Mouse (Mus musculus) MEL (cell line): ENCODE measurements at regions not wholly inside any gene's neighbourhood (a gene's known extent, or its start where the extent isn't known, plus 50 kb on each side); places are given as distances from the start of the nearest gene placed in this dataset.

Source experiments
- DNase-seq: peaks from one replicate; pipeline ENCODE4 v3.0.0; 2011; ENCODE audit warnings: low read depth, low spot score
- H3K27ac ChIP-seq: 2 replicates; pipeline ENCODE4 v1.5.1; 2012; ENCODE audit warnings: low read depth, mild to moderate bottlenecking, control low read depth, low read length, moderate library complexity; ENCODE audit not compliant: control insufficient read depth
- H3K27me3 ChIP-seq, 2 experiments: fragments of 150-350 bp in 1 of 2; sonication (generic) in 1 of 2; 2 replicates each; pipeline ENCODE4 v1.6.1; 2012; ENCODE audit warnings: low read length in 2 of 2, mild to moderate bottlenecking in 2 of 2, improper control_type of control experiment in 1 of 2, moderate library complexity in 1 of 2; ENCODE audit not compliant: insufficient read depth in 2 of 2, control insufficient read depth in 1 of 2
- H3K36me3 ChIP-seq, 2 experiments: 2 replicates each; pipeline ENCODE4 v1.6.1; 2012 to 2014; ENCODE audit warnings: low read length in 2 of 2, improper control_type of control experiment in 1 of 2, inconsistent platforms in 1 of 2, mild to moderate bottlenecking in 1 of 2; ENCODE audit not compliant: insufficient read depth in 2 of 2, control insufficient read depth in 1 of 2
- H3K4me1 ChIP-seq, 2 experiments: fragments of 150-350 bp in 1 of 2; sonication (generic) in 1 of 2; 2 replicates each; pipeline ENCODE4 v1.6.1; 2012; ENCODE audit warnings: low read length in 2 of 2, improper control_type of control experiment in 1 of 2, mild to moderate bottlenecking in 1 of 2; ENCODE audit not compliant: insufficient read depth in 2 of 2, control insufficient read depth in 1 of 2
- H3K4me3 ChIP-seq, 2 experiments: fragments of 150-350 bp in 1 of 2; sonication (generic) in 1 of 2; 2 replicates each; pipeline ENCODE4 v1.5.1; 2012; ENCODE audit warnings: low read depth in 2 of 2, low read length in 2 of 2, mild to moderate bottlenecking in 2 of 2, moderate library complexity in 2 of 2, control low read depth in 1 of 2, improper control_type of control experiment in 1 of 2; ENCODE audit not compliant: control insufficient read depth in 1 of 2, insufficient read depth in 1 of 2
- H3K79me2 ChIP-seq: 2 replicates; pipeline ENCODE4 v1.6.1; 2012; ENCODE audit warnings: mild to moderate bottlenecking, low read length, moderate library complexity; ENCODE audit not compliant: control insufficient read depth, poor library complexity, insufficient read depth
- H3K9ac ChIP-seq: 2 replicates; pipeline ENCODE4 v1.6.1; 2012; ENCODE audit warnings: low read depth, mild to moderate bottlenecking, control low read depth, low read length, moderate library complexity; ENCODE audit not compliant: control insufficient read depth, poor library complexity, severe bottlenecking
- H3K9me3 ChIP-seq: fragments of 150-350 bp; sonication (generic); replicated peaks from 2 replicates; pipeline ENCODE4 v1.6.1; 2012; ENCODE audit warnings: mild to moderate bottlenecking, low read length, improper control_type of control experiment, moderate library complexity; ENCODE audit not compliant: insufficient read depth
- BHLHE40 ChIP-seq: IDR thresholded peaks from 2 replicates; pipeline ENCODE4 v1.6.1; 2012; ENCODE audit warnings: low read depth, mild to moderate bottlenecking, inconsistent platforms, low read length, improper control_type of control experiment, borderline replicate concordance
- CHD2 ChIP-seq: IDR thresholded peaks from 2 replicates; pipeline ENCODE4 v1.6.1; 2011; ENCODE audit warnings: low read length, improper control_type of control experiment
- ELF1 ChIP-seq: IDR thresholded peaks from 2 replicates; pipeline ENCODE4 v1.6.1; 2014; ENCODE audit warnings: low read depth, mild to moderate bottlenecking, inconsistent platforms, low read length, improper control_type of control experiment, moderate library complexity
- EP300 ChIP-seq, 2 experiments: IDR thresholded peaks; 2 replicates each; pipeline ENCODE4 v1.6.1; 2011; ENCODE audit warnings: improper control_type of control experiment in 2 of 2, low read length in 2 of 2, low read depth in 1 of 2, mild to moderate bottlenecking in 1 of 2
- GATA1 ChIP-seq: IDR thresholded peaks from 2 replicates; pipeline ENCODE4 v1.6.1; 2011; ENCODE audit warnings: low read depth, low read length, improper control_type of control experiment
- JUND ChIP-seq: IDR thresholded peaks from 2 replicates; pipeline ENCODE4 v1.6.1; 2011; ENCODE audit warnings: low read depth, mild to moderate bottlenecking, improper control_type of control experiment, low read length
- KAT2A ChIP-seq: conservative IDR thresholded peaks from 2 replicates; pipeline ENCODE4 v1.6.1; 2012; ENCODE audit warnings: low read depth, low read length, improper control_type of control experiment, inconsistent platforms
- MAX ChIP-seq: IDR thresholded peaks from 2 replicates; pipeline ENCODE4 v1.6.1; 2011; ENCODE audit warnings: low read length, improper control_type of control experiment
- MAZ ChIP-seq: IDR thresholded peaks from 2 replicates; pipeline ENCODE4 v1.6.1; 2012; ENCODE audit warnings: low read depth, mild to moderate bottlenecking, inconsistent platforms, low read length, improper control_type of control experiment
- MYB ChIP-seq: IDR thresholded peaks from 2 replicates; pipeline ENCODE4 v1.6.1; 2011; ENCODE audit warnings: mild to moderate bottlenecking, low read depth, low read length, improper control_type of control experiment
- MYC ChIP-seq: IDR thresholded peaks from 2 replicates; pipeline ENCODE4 v1.6.1; 2011; ENCODE audit warnings: low read depth, mild to moderate bottlenecking, low read length, improper control_type of control experiment, moderate library complexity
- POLR2AphosphoS5 ChIP-seq: IDR thresholded peaks from 2 replicates; pipeline ENCODE4 v1.6.1; 2012; ENCODE audit warnings: low read depth, borderline replicate concordance, mild to moderate bottlenecking, inconsistent platforms, low read length, moderate library complexity, mixed read lengths
- RAD21 ChIP-seq: IDR thresholded peaks from 2 replicates; pipeline ENCODE4 v1.6.1; 2011; ENCODE audit warnings: mild to moderate bottlenecking, low read depth, low read length, improper control_type of control experiment
- RCOR1 ChIP-seq: IDR thresholded peaks from 2 replicates; pipeline ENCODE4 v1.6.1; 2012; ENCODE audit warnings: low read depth, mild to moderate bottlenecking, inconsistent platforms, low read length, improper control_type of control experiment
- SIN3A ChIP-seq: IDR thresholded peaks from 2 replicates; pipeline ENCODE4 v1.6.1; 2012; ENCODE audit warnings: low read length, improper control_type of control experiment, inconsistent platforms
- TCF12 ChIP-seq: IDR thresholded peaks from 2 replicates; pipeline ENCODE4 v1.6.1; 2014; ENCODE audit warnings: low read depth, mild to moderate bottlenecking, inconsistent platforms, low read length, improper control_type of control experiment, moderate library complexity
- USF1 ChIP-seq: IDR thresholded peaks from 2 replicates; pipeline ENCODE4 v1.6.1; 2014; ENCODE audit warnings: low read depth, mild to moderate bottlenecking, inconsistent platforms, low read length, improper control_type of control experiment, moderate library complexity
- USF2 ChIP-seq, 2 experiments: IDR thresholded peaks; 2 replicates each; pipeline ENCODE4 v1.6.1; 2011 to 2012; ENCODE audit warnings: improper control_type of control experiment in 2 of 2, low read length in 2 of 2, borderline replicate concordance in 1 of 2, inconsistent platforms in 1 of 2, low read depth in 1 of 2, mild to moderate bottlenecking in 1 of 2; ENCODE audit not compliant: insufficient read depth in 1 of 2
- ZC3H11A ChIP-seq: IDR thresholded peaks from 2 replicates; pipeline ENCODE4 v1.6.1; 2012; ENCODE audit warnings: low read depth, mild to moderate bottlenecking, inconsistent platforms, low read length, improper control_type of control experiment
- ZKSCAN1 ChIP-seq: IDR thresholded peaks from 2 replicates; pipeline ENCODE4 v1.6.1; 2012; ENCODE audit warnings: low read depth, mild to moderate bottlenecking, inconsistent platforms, low read length, improper control_type of control experiment, moderate library complexity
- ZMIZ1 ChIP-seq: IDR thresholded peaks from 2 replicates; pipeline ENCODE4 v1.6.1; 2012; ENCODE audit warnings: low read depth, mild to moderate bottlenecking, inconsistent platforms, low read length, improper control_type of control experiment, moderate library complexity

GRCm38 (mm10) chr4:40384704-40385103 is 87.3 kb upstream of the Tmem215 start:
- no peak for TF ChIP-seq BHLHE40
- TF ChIP-seq ZKSCAN1: no peak
- TF ChIP-seq ZC3H11A: no peak
- TF ChIP-seq ZMIZ1: no peak
- TF ChIP-seq MAX: no peak
- TF ChIP-seq RCOR1: no peak
- no peak for TF ChIP-seq MAZ
- no peak for TF ChIP-seq EP300 (IDR thresholded peaks at IDR 0.05; ENCODE audit: low read depth in 1 of 2, low read length in 2 of 2)
- TF ChIP-seq KAT2A: no peak
- no peak for TF ChIP-seq CHD2
- TF ChIP-seq RAD21: no peak
- no peak for TF ChIP-seq SIN3A
- TF ChIP-seq USF2 (IDR thresholded peaks at IDR 0.05; ENCODE audit: borderline replicate concordance in 1 of 2, insufficient read depth in 1 of 2, low read depth in 1 of 2, low read length in 2 of 2): no peak
- TF ChIP-seq GATA1: no peak
- TF ChIP-seq POLR2AphosphoS5: no peak
- no peak for TF ChIP-seq MYB
- TF ChIP-seq USF1: no peak
- no peak for TF ChIP-seq MYC
- TF ChIP-seq JUND: no peak
- no peak for TF ChIP-seq TCF12

GRCm38 (mm10) chr4:40380309-40380708 is 91.7 kb upstream of the Tmem215 start:
- no peaks in the 10 kb centered on the region; a peak in 2 of 4 replicates for H3K27me3 ChIP-seq

More at GRCm38 (mm10) chr4:40384704-40385103, 87.3 kb upstream of the Tmem215 start:
- peaks cover 0 to 7% of the 10 kb centered on the region in 2 experiments; a peak in 2 of 4 replicates for H3K27me3 ChIP-seq
- H3K9me3 ChIP-seq: no peaks in the 10 kb centered on the region
- H3K9ac ChIP-seq: no peak overlapping the region
- no peaks in the 10 kb centered on the region for H3K36me3 ChIP-seq
- H3K4me1 ChIP-seq: no peaks in the 10 kb centered on the region
- H3K79me2 ChIP-seq: no peaks in the 10 kb centered on the region
- H3K27ac ChIP-seq: no peak overlapping the region
- DNase-seq: no peak
- H3K4me3 ChIP-seq: no peak overlapping the region

More at GRCm38 (mm10) chr4:40380309-40380708, 91.7 kb upstream of the Tmem215 start:
- H3K9me3 ChIP-seq: no peaks in the 10 kb centered on the region
- peak; percentile 7 for DNase-seq
- H3K4me1 ChIP-seq: no peaks in the 10 kb centered on the region
- H3K79me2 ChIP-seq: no peaks in the 10 kb centered on the region
- no peak overlapping the region for H3K9ac ChIP-seq
- H3K36me3 ChIP-seq: no peaks in the 10 kb centered on the region
- no peak overlapping the region for H3K27ac ChIP-seq
- TF ChIP-seq USF1: peak; percentile 70; the same call in 1 of the 2 replicates
- no peak for TF ChIP-seq ELF1
- no peak for TF ChIP-seq GATA1
- peak; percentile 29; the same call in 1 of the 2 replicates for TF ChIP-seq MAX
- 0 out of 4 replicates have a peak overlapping the region, but pooled peaks of 1 of the 2 experiments have one; percentile 19 for H3K4me3 ChIP-seq
